Mouse (Mus musculus): ENCODE measurements around the gene Etnk1. TPM values are rescaled to one million over a fixed set of nuclear protein-coding genes. Genes with fewer than 3 reads are reported as not detected.

Etnk1 gene
- total and polyA plus RNA-seq, 3 experiments: 29.9 to 37.0 (median 33.6) TPM

DNA sequence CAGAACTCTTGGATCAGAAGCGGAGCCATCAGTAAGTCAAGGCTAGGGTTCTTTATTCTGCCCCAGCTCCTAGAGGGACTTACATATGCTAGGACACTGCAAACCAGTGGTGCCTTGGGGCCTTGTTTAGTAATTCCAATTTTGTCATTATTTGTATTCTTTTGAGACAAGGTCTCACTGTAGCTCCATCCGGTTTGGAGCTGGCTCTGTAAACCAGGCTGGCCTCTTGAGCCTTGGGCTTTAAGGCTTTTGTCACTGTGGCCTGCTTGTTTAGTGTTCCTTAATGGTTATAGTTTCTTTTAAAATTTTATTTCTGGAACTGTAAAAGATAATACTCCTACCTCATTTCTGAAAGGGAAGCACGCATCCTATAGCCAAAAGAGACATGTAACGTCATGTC is 2.4 kb downstream of the Etnk1 start:
- peak overlapping the region; percentile 95 for H3K9ac ChIP-seq (ENCODE audit: control insufficient read depth, low read depth, low read length, poor library complexity, severe bottlenecking)
- H3K36me3 ChIP-seq (ENCODE audit: control insufficient read depth in 1 of 2, insufficient read depth in 2 of 2, low read length in 2 of 2): peaks cover 13 to 27% of the 10 kb centered on the region in 2 experiments
- no peak for TF ChIP-seq TAL1 (IDR thresholded peaks at IDR 0.05; ENCODE audit: low read length)
- TF ChIP-seq MAFK (IDR thresholded peaks at IDR 0.05; ENCODE audit: borderline replicate concordance, low read depth, low read length): no peak
- no peak for TF ChIP-seq JUND (IDR thresholded peaks at IDR 0.05; ENCODE audit: low read depth, low read length)
- TF ChIP-seq POLR2AphosphoS2 (IDR thresholded peaks at IDR 0.05; ENCODE audit: low read length): no peak
- TF ChIP-seq SMC3 (IDR thresholded peaks at IDR 0.05; ENCODE audit: low read depth, low read length): no peak
- H3K4me1 ChIP-seq (ENCODE audit: control insufficient read depth in 1 of 2, insufficient read depth in 2 of 2, low read length in 2 of 2): peaks cover 14 to 15% of the 10 kb centered on the region in 2 experiments; a peak in 3 of 4 replicates
- H3K27me3 ChIP-seq (ENCODE audit: control insufficient read depth in 1 of 2, insufficient read depth in 2 of 2, low read length in 2 of 2): no peaks in the 10 kb centered on the region
- no peak for DNase-seq (ENCODE audit: low read depth, low spot score)
- H3K9me3 ChIP-seq (replicated peaks; ENCODE audit: insufficient read depth, low read length): no peaks in the 10 kb centered on the region
- peaks cover 53% of the 10 kb centered on the region for H3K79me2 ChIP-seq (ENCODE audit: control insufficient read depth, insufficient read depth, low read length, poor library complexity)
- H3K27ac ChIP-seq (ENCODE audit: control insufficient read depth, low read depth, low read length): no peak overlapping the region
- peak overlapping the region; percentile 34 to 96; a peak in 3 of 4 replicates for H3K4me3 ChIP-seq (ENCODE audit: control insufficient read depth in 1 of 2, insufficient read depth in 1 of 2, low read depth in 2 of 2, low read length in 2 of 2)

DNA sequence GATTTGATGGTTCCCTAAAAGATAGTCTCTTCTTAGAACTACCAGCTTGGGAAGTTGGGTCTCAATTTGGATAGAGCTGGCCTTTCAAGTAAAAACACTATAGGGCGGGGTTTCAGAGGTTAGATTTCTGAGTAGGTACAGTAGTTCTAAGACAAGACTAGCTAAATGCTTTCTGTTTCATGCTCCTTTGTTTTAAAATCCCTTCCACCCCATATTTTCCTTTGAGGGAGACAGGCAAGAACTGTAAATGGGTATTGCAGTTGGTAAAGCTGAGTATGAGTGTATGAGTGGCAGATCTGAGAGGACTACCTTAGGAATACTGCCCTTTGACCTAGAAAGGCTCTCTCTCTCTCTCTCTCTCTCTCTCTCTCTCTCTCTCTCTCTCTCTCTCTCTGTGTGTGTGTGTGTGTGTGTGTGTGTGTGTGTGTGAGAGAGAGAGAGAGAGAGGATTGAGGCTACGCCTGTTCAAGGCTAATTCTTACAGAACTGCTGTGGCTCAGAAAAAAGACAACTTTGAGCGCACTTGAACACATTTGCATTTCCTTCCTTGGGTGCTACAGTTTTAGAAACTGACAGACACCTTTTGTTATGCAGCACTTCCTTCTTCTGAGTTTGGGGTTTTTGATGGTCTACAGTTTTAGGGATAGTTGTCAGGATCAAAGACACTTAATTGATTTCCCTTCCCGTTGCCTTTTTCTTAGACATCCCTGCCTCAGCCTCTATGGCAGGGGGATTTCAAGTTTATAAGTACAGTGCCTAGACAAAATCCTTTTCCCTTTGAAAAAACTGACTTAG is 3.3 kb downstream of the Etnk1 start:
- H3K27me3 ChIP-seq (ENCODE audit: control insufficient read depth in 1 of 2, insufficient read depth in 2 of 2, low read length in 2 of 2): no peaks in the 10 kb centered on the region
- H3K9ac ChIP-seq (ENCODE audit: control insufficient read depth, low read depth, low read length, poor library complexity, severe bottlenecking): no peak overlapping the region
- no peak for TF ChIP-seq RCOR1 (IDR thresholded peaks at IDR 0.05; ENCODE audit: low read depth, low read length)
- TF ChIP-seq MYB (IDR thresholded peaks at IDR 0.05; ENCODE audit: low read depth, low read length): no peak
- TF ChIP-seq KAT2A (conservative IDR thresholded peaks at IDR 0.05; ENCODE audit: low read depth, low read length): no peak
- no peak for TF ChIP-seq HCFC1 (IDR thresholded peaks at IDR 0.05; ENCODE audit: low read depth, low read length)
- no peak for TF ChIP-seq USF1 (IDR thresholded peaks at IDR 0.05; ENCODE audit: low read depth, low read length)
- TF ChIP-seq ZMIZ1 (IDR thresholded peaks at IDR 0.05; ENCODE audit: low read depth, low read length): no peak
- no peak for TF ChIP-seq POLR2AphosphoS5 (IDR thresholded peaks at IDR 0.05; ENCODE audit: borderline replicate concordance, low read depth, low read length)
- no peak for TF ChIP-seq CTCF (IDR thresholded peaks at IDR 0.05 in 2 of 3, conservative IDR thresholded peaks at IDR 0.05 in 1 of 3; ENCODE audit: control insufficient read depth in 1 of 3, insufficient read depth in 1 of 3, low read depth in 2 of 3, low read length in 3 of 3, poor library complexity in 1 of 3, severe bottlenecking in 1 of 3)
- TF ChIP-seq EP300 (IDR thresholded peaks at IDR 0.05; ENCODE audit: low read depth in 1 of 2, low read length in 2 of 2): no peak
- no peak for TF ChIP-seq MAZ (IDR thresholded peaks at IDR 0.05; ENCODE audit: low read depth, low read length)
- TF ChIP-seq ELF1 (IDR thresholded peaks at IDR 0.05; ENCODE audit: low read depth, low read length): no peak
- no peak for TF ChIP-seq ZKSCAN1 (IDR thresholded peaks at IDR 0.05; ENCODE audit: low read depth, low read length)
- no peak overlapping the region; a peak in 1 of 4 replicates for H3K4me3 ChIP-seq (ENCODE audit: control insufficient read depth in 1 of 2, insufficient read depth in 1 of 2, low read depth in 2 of 2, low read length in 2 of 2)
- no peaks in the 10 kb centered on the region for H3K9me3 ChIP-seq (replicated peaks; ENCODE audit: insufficient read depth, low read length)
- peaks cover 8 to 14% of the 10 kb centered on the region in 2 experiments; a peak in 3 of 4 replicates for H3K4me1 ChIP-seq (ENCODE audit: control insufficient read depth in 1 of 2, insufficient read depth in 2 of 2, low read length in 2 of 2)
- H3K36me3 ChIP-seq (ENCODE audit: control insufficient read depth in 1 of 2, insufficient read depth in 2 of 2, low read length in 2 of 2): peaks cover 13 to 20% of the 10 kb centered on the region in 2 experiments
- no peak for DNase-seq (ENCODE audit: low read depth, low spot score)
- peaks cover 59% of the 10 kb centered on the region for H3K79me2 ChIP-seq (ENCODE audit: control insufficient read depth, insufficient read depth, low read length, poor library complexity)
- no peak overlapping the region for H3K27ac ChIP-seq (ENCODE audit: control insufficient read depth, low read depth, low read length)

Data from MEL (cell line).